Mouse (Mus musculus) midbrain, postnatal 0 days (tissue): ENCODE measurements around the gene Miip. TPM values are rescaled to one million over a fixed set of nuclear protein-coding genes. Genes with fewer than 3 reads are reported as not detected.

Source experiments
- ATAC-seq: fragments of 200-750 bp; cut with Nextera tagmentation; 2 replicates; pipeline ENCODE4 v1.8.0; 2017; ENCODE audit warnings: moderate number of reproducible peaks, mild to moderate bottlenecking, moderate TSS enrichment, moderate library complexity; ENCODE audit not compliant: low FRiP score
- DNase-seq: peaks from one replicate; pipeline ENCODE4 v3.0.0-alpha.2; 2015; ENCODE audit warnings: low spot score
- H3K27ac ChIP-seq: fragments of 300-500 bp; sonication (generic); 2 replicates; pipeline ENCODE4 v1.5.1; 2014; ENCODE audit warnings: low read depth, mild to moderate bottlenecking, low read length, mixed read lengths
- H3K27me3 ChIP-seq: fragments of 300-500 bp; sonication (generic); 2 replicates; pipeline ENCODE4 v1.6.1; 2014; ENCODE audit warnings: low read length, control low read depth, mixed read lengths; ENCODE audit not compliant: insufficient read depth
- H3K36me3 ChIP-seq: fragments of 300-500 bp; sonication (generic); 2 replicates; pipeline ENCODE4 v1.6.1; 2014; ENCODE audit warnings: low read length, control low read depth, mixed read lengths; ENCODE audit not compliant: insufficient read depth
- H3K4me1 ChIP-seq: fragments of 300-500 bp; sonication (generic); 2 replicates; pipeline ENCODE4 v1.6.1; 2014; ENCODE audit warnings: mild to moderate bottlenecking, control low read depth, antibody characterized with exemption, low read length, mixed read lengths; ENCODE audit not compliant: insufficient read depth
- H3K4me2 ChIP-seq: fragments of 300-500 bp; sonication (generic); 2 replicates; pipeline ENCODE4 v1.6.1; 2014; ENCODE audit warnings: low read depth, mild to moderate bottlenecking, low read length, mixed read lengths; ENCODE audit not compliant: poor library complexity, severe bottlenecking
- H3K4me3 ChIP-seq: fragments of 300-500 bp; sonication (generic); 2 replicates; pipeline ENCODE4 v1.5.1; 2014; ENCODE audit warnings: low read depth, mild to moderate bottlenecking, low read length, moderate library complexity
- H3K9ac ChIP-seq: fragments of 300-500 bp; sonication (generic); replicated peaks from 2 replicates; pipeline ENCODE4 v1.6.1; 2014; ENCODE audit warnings: mild to moderate bottlenecking, low read length, moderate library complexity, mixed read lengths; ENCODE audit not compliant: poor library complexity, severe bottlenecking
- H3K9me3 ChIP-seq: fragments of 300-500 bp; sonication (generic); 2 replicates; pipeline ENCODE4 v1.6.1; 2016; ENCODE audit warnings: low read length, control low read depth
- CTCF ChIP-seq: IDR thresholded peaks from 2 replicates; pipeline ENCODE4 v1.5.1; 2016; ENCODE audit warnings: antibody characterized with exemption, mild to moderate bottlenecking
- WGBS: fragments of 180-500 bp; shearing (Covaris S2); extraction: QIAGEN DNeasy Blood & Tissue Kit; methylation state at CpG from one replicate; pipeline ENCODE4 v1.1.7; 2014; 5-methylcytosine and 5-hydroxymethylcytosine counted together
- polyA plus RNA-seq: library from polyadenylated mRNA; unstranded; fragments of >200 nt; fragmentation: Nextera tagmentation; extraction: Ambion mirVana; gene quantifications from 2 replicates; pipeline ENCODE4 v1.2.1, GENCODE M21; 2015
- total RNA-seq: library from RNA; depleted of rRNA; stranded (reverse); fragments of >200 nt; gene quantifications from 2 replicates; pipeline ENCODE4 v1.2.3, GENCODE M21; 2014

Gene Miip
- total and polyA plus RNA-seq, 2 experiments from 2014 or later = 29.2 to 36.5 TPM

GRCm38 (mm10) chr4:147890341-147890740, 21.7 kb upstream of the Miip start:
- Histone ChIP-seq H3K9ac (no peak overlapping the region), H3K27ac (no peak overlapping the region), H3K4me3 (no peak overlapping the region), H3K36me3 (peaks cover 73% of the 10 kb centered on the region), H3K4me2 (no peak overlapping the region), H3K27me3 (no peaks in the 10 kb centered on the region), H3K4me1 (no peaks in the 10 kb centered on the region), H3K9me3 (no peaks in the 10 kb centered on the region)
- no peak for TF ChIP-seq CTCF
- no peak for ATAC-seq
- no peak for DNase-seq
- WGBS = 86% methylated on average over 6 of the region's 6 CpGs

- no peak for ATAC-seq
- no peaks in the 10 kb centered on the region for H3K4me1 ChIP-seq
- H3K9ac ChIP-seq = no peak overlapping the region
- no peak overlapping the region for H3K4me3 ChIP-seq
- no peak overlapping the region for H3K4me2 ChIP-seq
- DNase-seq = no peak
- H3K27me3 ChIP-seq = no peaks in the 10 kb centered on the region
- no peak overlapping the region for H3K27ac ChIP-seq
- no peak for TF ChIP-seq CTCF
- peaks cover 77% of the 10 kb centered on the region for H3K36me3 ChIP-seq
- no peaks in the 10 kb centered on the region for H3K9me3 ChIP-seq
- WGBS = 88% methylated on average over 4 of the region's 4 CpGs
These were observed 19.6 kb upstream of the Miip start for GRCm38 (mm10) chr4:147888237-147888636.

- Histone ChIP-seq H3K27ac (no peak overlapping the region), H3K36me3 (peaks cover 82% of the 10 kb centered on the region), H3K27me3 (no peaks in the 10 kb centered on the region), H3K4me1 (no peaks in the 10 kb centered on the region), H3K9me3 (no peaks in the 10 kb centered on the region), H3K4me3 (no peak overlapping the region), H3K4me2 (no peak overlapping the region), H3K9ac (no peak overlapping the region)
- no peak for DNase-seq
- no peak for TF ChIP-seq CTCF
- ATAC-seq = no peak
- WGBS = 95% methylated on average over 7 of the region's 7 CpGs
These were observed 18.7 kb upstream of the Miip start for GRCm38 (mm10) chr4:147887277-147887676.

GRCm38 (mm10) chr4:147886158-147886557, 17.5 kb upstream of the Miip start:
- Histone ChIP-seq H3K4me3 (no peak overlapping the region), H3K4me2 (no peak overlapping the region), H3K36me3 (peaks cover 84% of the 10 kb centered on the region), H3K27me3 (no peaks in the 10 kb centered on the region), H3K4me1 (no peaks in the 10 kb centered on the region), H3K9me3 (no peaks in the 10 kb centered on the region), H3K27ac (no peak overlapping the region), H3K9ac (no peak overlapping the region)
- ATAC-seq (no peak), DNase-seq (no peak)
- TF ChIP-seq CTCF = no peak
- 90% methylated on average over 12 of the region's 12 CpGs for WGBS

- Histone ChIP-seq H3K36me3 (peaks cover 83% of the 10 kb centered on the region), H3K9me3 (no peaks in the 10 kb centered on the region), H3K4me3 (no peak overlapping the region), H3K27ac (no peak overlapping the region), H3K4me1 (no peaks in the 10 kb centered on the region), H3K27me3 (no peaks in the 10 kb centered on the region), H3K9ac (no peak overlapping the region), H3K4me2 (no peak overlapping the region)
- no peak for DNase-seq
- WGBS = 81% methylated on average over 3 of the region's 3 CpGs
- TF ChIP-seq CTCF = no peak
- no peak for ATAC-seq
These were observed 15.5 kb upstream of the Miip start for GRCm38 (mm10) chr4:147884138-147884537.

GRCm38 (mm10) chr4:147883041-147883440, 14.4 kb upstream of the Miip start:
- Histone ChIP-seq H3K9me3 (no peaks in the 10 kb centered on the region), H3K27me3 (no peaks in the 10 kb centered on the region), H3K4me1 (no peaks in the 10 kb centered on the region), H3K9ac (no peak overlapping the region), H3K4me2 (no peak overlapping the region), H3K4me3 (no peak overlapping the region), H3K27ac (no peak overlapping the region), H3K36me3 (peaks cover 88% of the 10 kb centered on the region)
- DNase-seq (no peak), ATAC-seq (no peak)
- WGBS = 79% methylated on average over 6 of the region's 6 CpGs
- TF ChIP-seq CTCF = no peak
